23 mouse cellular contexts compared by ENCODE assay signal in the genomic region with DNA sequence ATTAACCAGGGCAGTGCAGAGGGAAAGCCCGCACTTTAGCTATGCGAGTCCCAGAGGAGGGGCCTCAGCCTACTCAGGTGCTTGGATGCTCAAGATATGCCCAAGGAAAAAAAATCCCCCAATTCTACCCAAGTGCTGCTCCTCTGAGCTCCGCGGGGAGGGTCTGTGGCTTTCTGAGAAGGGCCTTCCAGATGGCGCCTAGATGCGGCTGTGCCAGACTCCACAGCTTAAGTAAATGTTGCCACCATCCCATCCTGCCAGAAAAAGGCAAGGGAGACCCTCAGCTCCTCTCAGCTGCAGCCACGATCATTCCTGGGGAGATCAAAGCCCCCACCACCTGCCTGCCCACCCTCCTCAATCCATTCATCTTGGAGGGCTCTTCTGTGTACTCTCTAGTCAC.
DNase-seq lines count a peak whose midpoint lies in the region; ATAC-seq and TF ChIP-seq lines count a peak whose summit lies in the region.
"Had no signal": no experiment of that assay in that cellular context is flagged by ENCODE, and none has a peak within 500 bp of the region (broad histone marks: within the 10 kb centered on the region; RNA-seq: fewer than 3 reads in every experiment).

No protein-coding gene starts in this region.

- TF ChIP-seq POLR2A in cerebellum, adult 2 months (IDR thresholded peaks at IDR 0.05; ENCODE audit: borderline replicate concordance, insufficient read depth, low read length), result no peak

- H3K9me3 ChIP-seq in forebrain, embryonic 15.5 days, result no peaks in the 10 kb centered on the region
- H3K9me3 ChIP-seq in forebrain, embryonic 11.5 days (ENCODE audit: control insufficient read depth, low read length), result no peaks in the 10 kb centered on the region
- no peaks in the 10 kb centered on the region for H3K9me3 ChIP-seq in midbrain, embryonic 10.5 days (replicated peaks)
- H3K9me3 ChIP-seq in midbrain, embryonic 15.5 days, result no peaks in the 10 kb centered on the region
- H3K9me3 ChIP-seq in forebrain, postnatal 0 days (ENCODE audit: low read length), result no peaks in the 10 kb centered on the region
- H3K9me3 ChIP-seq: embryonic facial prominence, embryonic 10.5 days; embryonic facial prominence, embryonic 13.5 days; hindbrain, embryonic 15.5 days had no signal

- no peaks in the 10 kb centered on the region for H3K36me3 ChIP-seq in forebrain, embryonic 15.5 days
- H3K36me3 ChIP-seq in forebrain, embryonic 11.5 days (ENCODE audit: control insufficient read depth, insufficient read depth, low read length), result no peaks in the 10 kb centered on the region
- 0 out of 2 replicates have a peak, but pooled peaks cover 4% of the 10 kb centered on the region for H3K36me3 ChIP-seq in midbrain, embryonic 10.5 days
- H3K36me3 ChIP-seq in midbrain, embryonic 15.5 days (replicated peaks), result no peaks in the 10 kb centered on the region
- no peaks in the 10 kb centered on the region for H3K36me3 ChIP-seq in forebrain, postnatal 0 days (ENCODE audit: insufficient read depth)
- H3K36me3 ChIP-seq: embryonic facial prominence, embryonic 10.5 days; embryonic facial prominence, embryonic 13.5 days; hindbrain, embryonic 15.5 days had no signal

- no peaks in the 10 kb centered on the region for H3K27me3 ChIP-seq in cerebellum, adult 2 months (ENCODE audit: control insufficient read depth, insufficient read depth, low read length)
- H3K27me3 ChIP-seq in forebrain, embryonic 15.5 days, result no peaks in the 10 kb centered on the region
- H3K27me3 ChIP-seq in forebrain, embryonic 11.5 days (ENCODE audit: control insufficient read depth, insufficient read depth, low read length), result no peaks in the 10 kb centered on the region
- 0 out of 2 replicates have a peak, but pooled peaks cover 7% of the 10 kb centered on the region for H3K27me3 ChIP-seq in midbrain, embryonic 10.5 days (ENCODE audit: low read depth, poor library complexity, severe bottlenecking)
- no peaks in the 10 kb centered on the region for H3K27me3 ChIP-seq in midbrain, embryonic 15.5 days (replicated peaks)
- no peaks in the 10 kb centered on the region for H3K27me3 ChIP-seq in forebrain, postnatal 0 days (ENCODE audit: insufficient read depth, low read length)
- H3K27me3 ChIP-seq: hindbrain, embryonic 15.5 days had no signal

- peaks cover 2% of the 10 kb centered on the region for H3K4me1 ChIP-seq in cerebellum, adult 2 months (ENCODE audit: control insufficient read depth, insufficient read depth, low read length)
- peaks cover 51% of the 10 kb centered on the region for H3K4me1 ChIP-seq in forebrain, embryonic 15.5 days
- peaks cover 33% of the 10 kb centered on the region for H3K4me1 ChIP-seq in forebrain, embryonic 11.5 days (replicated peaks; ENCODE audit: control insufficient read depth, insufficient read depth, low read length)
- H3K4me1 ChIP-seq in midbrain, embryonic 10.5 days, result peaks cover 71% of the 10 kb centered on the region
- H3K4me1 ChIP-seq in midbrain, embryonic 15.5 days, result peaks cover 37% of the 10 kb centered on the region
- H3K4me1 ChIP-seq in forebrain, postnatal 0 days (ENCODE audit: insufficient read depth), result peaks cover 25% of the 10 kb centered on the region

- DNase-seq in cerebellum, postnatal 10 days, result peak; percentile 62 to 75
- no peak for DNase-seq in cerebellum, adult 2 months
- DNase-seq in forebrain, embryonic 11.5 days (ENCODE audit: low spot score), result no peak
- DNase-seq in midbrain, embryonic 10.5 days (ENCODE audit: low spot score), result no peak
- DNase-seq in forebrain, postnatal 0 days, result peak; percentile 69
- no peak for DNase-seq in heart, postnatal 36 days
- DNase-seq: adrenal gland, adult 8-10 months; adrenal gland, postnatal 25 days; cerebellum, adult 18-20 months; cerebellum, adult 9-11 months; cerebellum, postnatal 36 days; embryo, embryonic 11 days; gastrocnemius, adult 2 months; gastrocnemius, postnatal 14 days had no signal

- peak; percentile 52; the same call in 1 of the 2 replicates for ATAC-seq in forebrain, embryonic 15.5 days (replicated peaks)
- ATAC-seq in forebrain, embryonic 11.5 days (replicated peaks; ENCODE audit: low FRiP score), result no peak
- no peak for ATAC-seq in midbrain, embryonic 15.5 days (replicated peaks)
- ATAC-seq in forebrain, postnatal 0 days, result peak; percentile 50
- ATAC-seq: activated CD4-positive, CD25-positive, alpha-beta regulatory T cell, adult 4 months; intestine, postnatal 0 days had no signal

- WGBS in cerebellum, adult 2 months, result 71% methylated on average over 7 of the region's 7 CpGs
- 57% methylated on average over 7 of the region's 7 CpGs for WGBS in forebrain, embryonic 15.5 days
- WGBS in forebrain, embryonic 11.5 days, result 85% methylated on average over 7 of the region's 7 CpGs
- 78% methylated on average over 7 of the region's 7 CpGs for WGBS in midbrain, embryonic 10.5 days
- 74% methylated on average over 7 of the region's 7 CpGs for WGBS in midbrain, embryonic 15.5 days
- WGBS in forebrain, postnatal 0 days, result 59% methylated on average over 7 of the region's 7 CpGs

- H3K9ac ChIP-seq in forebrain, embryonic 15.5 days (replicated peaks), result no peak overlapping the region
- H3K9ac ChIP-seq in forebrain, embryonic 11.5 days (ENCODE audit: low read length), result no peak overlapping the region
- no peak overlapping the region for H3K9ac ChIP-seq in midbrain, embryonic 15.5 days
- no peak overlapping the region for H3K9ac ChIP-seq in forebrain, postnatal 0 days
- H3K9ac ChIP-seq: embryonic facial prominence, embryonic 13.5 days; hindbrain, embryonic 15.5 days had no signal

- H3K4me3 ChIP-seq in cerebellum, adult 2 months (replicated peaks; ENCODE audit: insufficient read depth, low read depth, low read length), result no peak overlapping the region
- no peak overlapping the region for H3K4me3 ChIP-seq in forebrain, embryonic 15.5 days
- no peak overlapping the region for H3K4me3 ChIP-seq in forebrain, embryonic 11.5 days (ENCODE audit: low read depth, low read length)
- no peak overlapping the region for H3K4me3 ChIP-seq in midbrain, embryonic 10.5 days
- no peak overlapping the region for H3K4me3 ChIP-seq in midbrain, embryonic 15.5 days
- no peak overlapping the region for H3K4me3 ChIP-seq in forebrain, postnatal 0 days (ENCODE audit: low read depth, low read length)
- H3K4me3 ChIP-seq: embryonic facial prominence, embryonic 10.5 days; embryonic facial prominence, embryonic 13.5 days; erythroblast, embryonic 14.5 days; gastrocnemius, adult 2 months; hindbrain, embryonic 15.5 days had no signal

- no peak overlapping the region for H3K4me2 ChIP-seq in forebrain, embryonic 15.5 days (replicated peaks)
- H3K4me2 ChIP-seq in forebrain, embryonic 11.5 days (ENCODE audit: low read depth, low read length, severe bottlenecking), result no peak overlapping the region
- H3K4me2 ChIP-seq in midbrain, embryonic 15.5 days, result no peak overlapping the region
- no peak overlapping the region for H3K4me2 ChIP-seq in forebrain, postnatal 0 days (ENCODE audit: low read depth)
- H3K4me2 ChIP-seq: embryonic facial prominence, embryonic 13.5 days; heart, embryonic 11.5 days; hindbrain, embryonic 15.5 days had no signal

- intact Hi-C loops in heart, postnatal 36 days (cut with DNase I), result no loop called here

- H3K27ac ChIP-seq in cerebellum, adult 2 months (ENCODE audit: insufficient read depth, low read length), result no peak overlapping the region
- H3K27ac ChIP-seq in forebrain, embryonic 15.5 days (replicated peaks), result no peak overlapping the region
- H3K27ac ChIP-seq in forebrain, embryonic 11.5 days (ENCODE audit: low read depth, low read length), result no peak overlapping the region
- peak overlapping the region; percentile 52; the same call in 1 of the 2 replicates for H3K27ac ChIP-seq in midbrain, embryonic 10.5 days (replicated peaks)
- H3K27ac ChIP-seq in midbrain, embryonic 15.5 days, result no peak overlapping the region
- no peak overlapping the region for H3K27ac ChIP-seq in forebrain, postnatal 0 days (ENCODE audit: low read depth, low read length)
- H3K27ac ChIP-seq: embryonic facial prominence, embryonic 10.5 days; embryonic facial prominence, embryonic 13.5 days; gastrocnemius, adult 2 months; hindbrain, embryonic 15.5 days had no signal

- TF ChIP-seq CTCF in cerebellum, adult 2 months (IDR thresholded peaks at IDR 0.05; ENCODE audit: borderline replicate concordance, insufficient read depth, low read depth, low read length), result no peak
- no peak for TF ChIP-seq CTCF in forebrain, postnatal 0 days (IDR thresholded peaks at IDR 0.05; ENCODE audit: low read depth)

Comparison
In these comparisons a context has a peak if more than half of its experiments do, and no peak if none do; other contexts are left out.
1. DNase-seq: peak in cerebellum, postnatal 10 days (2 of 2) and forebrain, postnatal 0 days (single experiment); none in cerebellum, adult 2 months (0 of 2), forebrain, embryonic 11.5 days (single experiment), midbrain, embryonic 10.5 days (single experiment) and heart, postnatal 36 days (0 of 2).
2. ATAC-seq: peak in forebrain, embryonic 15.5 days (single experiment) and forebrain, postnatal 0 days (single experiment); none in forebrain, embryonic 11.5 days (single experiment) and midbrain, embryonic 15.5 days (single experiment).